Mouse (Mus musculus): ENCODE results near the gene Gm21964.

DNA sequence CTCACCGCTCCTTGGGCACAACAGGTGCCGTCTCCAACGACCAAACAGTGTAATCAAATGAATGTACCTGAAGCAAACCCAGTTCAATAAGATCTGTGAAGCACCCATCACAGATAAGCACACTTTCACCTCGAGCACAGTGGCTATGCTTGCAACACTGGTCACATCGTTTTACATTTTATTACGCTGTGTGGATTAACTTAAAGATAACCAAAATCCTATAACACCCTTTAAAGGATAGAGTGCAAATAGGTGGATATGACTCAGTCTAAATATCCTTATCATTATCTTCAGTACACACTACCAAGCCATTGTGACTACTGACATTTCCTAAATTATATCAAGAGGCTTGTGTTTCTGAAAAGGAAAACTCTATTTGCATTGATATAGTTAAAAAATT lies 49.8 kb upstream of the Gm21964 start:
- no peak for TF ChIP-seq CTCF (IDR thresholded peaks at IDR 0.05; ENCODE audit: low read depth, low read length)
- TF ChIP-seq EP300 (IDR thresholded peaks at IDR 0.05; ENCODE audit: insufficient read depth, low read depth, low read length), result no peak
- no peak for TF ChIP-seq POLR2A (IDR thresholded peaks at IDR 0.05; ENCODE audit: insufficient read depth, low read length)

All from ES-Bruce4 (cell line).